Comparison of ENCODE assay signal across 22 mouse cellular contexts in genomic region chr7:3267888-3268287, GRCm38 (mm10). TPM values are rescaled to one million over a fixed set of nuclear protein-coding genes. Genes with fewer than 3 reads are reported as not detected.
DNase-seq lines count a peak whose midpoint lies in the region; ATAC-seq and TF ChIP-seq lines count a peak whose summit lies in the region.
"Had no signal": no experiment of that assay in that cellular context is flagged by ENCODE, and none has a peak within 500 bp of the region (broad histone marks: within the 10 kb centered on the region; RNA-seq: fewer than 3 reads in every experiment).

No protein-coding gene starts in this region.

- no peak for TF ChIP-seq POLR2A in CH12.LX (IDR thresholded peaks at IDR 0.05; ENCODE audit: low read depth, low read length)

- TF ChIP-seq EP300 in CH12.LX (IDR thresholded peaks at IDR 0.05; ENCODE audit: low read length) = no peak

- TF ChIP-seq CTCF in C2C12 (IDR thresholded peaks at IDR 0.05; ENCODE audit: control insufficient read depth, insufficient read depth, insufficient read length) (no peak), CH12.LX (conservative IDR thresholded peaks at IDR 0.05 in 1 of 2, IDR thresholded peaks at IDR 0.05 in 1 of 2; ENCODE audit: low read depth in 2 of 2, low read length in 2 of 2) (no peak)
- no peak for TF ChIP-seq CTCF in intestine, postnatal 0 days (IDR thresholded peaks at IDR 0.05; ENCODE audit: low read depth)

- TF ChIP-seq RAD21 in CH12.LX (IDR thresholded peaks at IDR 0.05; ENCODE audit: low read depth, low read length) = no peak

- H3K9me3 ChIP-seq in CH12.LX (replicated peaks; ENCODE audit: low read length) = no peaks in the 10 kb centered on the region
- H3K9me3 ChIP-seq in intestine, postnatal 0 days (ENCODE audit: control insufficient read depth) = no peaks in the 10 kb centered on the region
- H3K9me3 ChIP-seq: embryonic facial prominence, embryonic 13.5 days; forebrain, embryonic 12.5 days; heart, embryonic 12.5 days; hindbrain, embryonic 15.5 days had no signal

- H3K36me3 ChIP-seq in C2C12 (ENCODE audit: control insufficient read depth, insufficient read depth) (no peaks in the 10 kb centered on the region), CH12.LX (replicated peaks in 1 of 2; ENCODE audit: control insufficient read depth in 1 of 2, insufficient read depth in 1 of 2, low read length in 1 of 2) (no peaks in the 10 kb centered on the region)
- H3K36me3 ChIP-seq in intestine, postnatal 0 days (ENCODE audit: control insufficient read depth, insufficient read depth) = no peaks in the 10 kb centered on the region
- H3K36me3 ChIP-seq: embryonic facial prominence, embryonic 13.5 days; forebrain, embryonic 12.5 days; heart, embryonic 12.5 days; hindbrain, embryonic 15.5 days had no signal

- 33% methylated on average over 8 of the region's 8 CpGs for WGBS in intestine, postnatal 0 days

- H3K4me2 ChIP-seq in CH12.LX (ENCODE audit: insufficient read depth, low read depth, poor library complexity, severe bottlenecking) = no peak overlapping the region
- H3K4me2 ChIP-seq in intestine, postnatal 0 days (replicated peaks; ENCODE audit: low read depth) = no peak overlapping the region
- H3K4me2 ChIP-seq: embryonic facial prominence, embryonic 13.5 days; forebrain, embryonic 12.5 days; heart, embryonic 12.5 days; hindbrain, embryonic 15.5 days had no signal

- H3K27me3 ChIP-seq in C2C12 (ENCODE audit: control insufficient read depth, insufficient read depth, insufficient read length) (no peaks in the 10 kb centered on the region), CH12.LX (replicated peaks) (no peaks in the 10 kb centered on the region)
- H3K27me3 ChIP-seq in intestine, postnatal 0 days (replicated peaks; ENCODE audit: control insufficient read depth, insufficient read depth, low read length) = no peaks in the 10 kb centered on the region

- no peak for DNase-seq in CH12.LX (ENCODE audit: extremely low read depth)
- DNase-seq in ZHBTc4 (ENCODE audit: low read depth, low spot score) = peak; percentile 64
- no peak for DNase-seq in spleen, postnatal 10 days (ENCODE audit: low spot score in 2 of 2)
- no peak for DNase-seq in urinary bladder, postnatal 10 days (ENCODE audit: low spot score)
- no peak for DNase-seq in retina, embryonic 14.5 days (ENCODE audit: low spot score)
- DNase-seq: adrenal gland, postnatal 10 days; cerebellum, adult 11-12 months; cerebellum, adult 9-11 months; cerebellum, postnatal 36 days; gastrocnemius, postnatal 25 days; heart, postnatal 36 days had no signal

- H3K27ac ChIP-seq in CH12.LX (ENCODE audit: insufficient read depth, low read depth) = no peak overlapping the region
- H3K27ac ChIP-seq in intestine, postnatal 0 days (ENCODE audit: low read depth, low read length) = no peak overlapping the region
- H3K27ac ChIP-seq: embryonic facial prominence, embryonic 13.5 days; forebrain, embryonic 12.5 days; hindbrain, embryonic 15.5 days had no signal

- no peak overlapping the region for H3ac ChIP-seq in C2C12 (ENCODE audit: control insufficient read depth, insufficient read length, low read depth)

- H3K79me2 ChIP-seq in C2C12 (ENCODE audit: control insufficient read depth, insufficient read depth) (no peaks in the 10 kb centered on the region), CH12.LX (replicated peaks; ENCODE audit: control insufficient read depth, extremely low read depth, insufficient read depth, poor library complexity, severe bottlenecking) (no peaks in the 10 kb centered on the region)

- peak; percentile 78 for ATAC-seq in intestine, postnatal 0 days
- ATAC-seq: CD4-positive, CD25-positive, alpha-beta regulatory T cell, adult 4 months; forebrain, embryonic 16.5 days had no signal

- peaks cover 0 to 19% of the 10 kb centered on the region in 2 experiments; a peak in 2 of 4 replicates for H3K4me1 ChIP-seq in CH12.LX (ENCODE audit: control insufficient read depth in 1 of 2, insufficient read depth in 2 of 2)
- H3K4me1 ChIP-seq in intestine, postnatal 0 days (replicated peaks; ENCODE audit: control insufficient read depth, insufficient read depth, low read length) = no peaks in the 10 kb centered on the region
- H3K4me1 ChIP-seq: forebrain, embryonic 12.5 days; hindbrain, embryonic 15.5 days had no signal

- in situ Hi-C loops in CH12.LX (cut with MboI; ENCODE audit: low pct_ligation_motif_present, low pct_unique_long_range_greater_than_20kb, low sequenced_read_pairs) = no loop called here

- H3K9ac ChIP-seq in CH12.LX (ENCODE audit: insufficient read depth, low read depth) = no peak overlapping the region
- H3K9ac ChIP-seq in intestine, postnatal 0 days (ENCODE audit: low read depth, low read length) = no peak overlapping the region
- H3K9ac ChIP-seq: embryonic facial prominence, embryonic 13.5 days; forebrain, embryonic 12.5 days; heart, embryonic 12.5 days; hindbrain, embryonic 15.5 days had no signal

- no peaks in the 10 kb centered on the region for H3K79me3 ChIP-seq in C2C12 (ENCODE audit: low read depth)

- dilution Hi-C loops in CH12.LX (cut with MboI; ENCODE audit: extremely low pct_ligation_motif_present, extremely low pct_unique_long_range_greater_than_20kb, low sequenced_read_pairs) = no loop called here

- H3K4me3 ChIP-seq in C2C12 (ENCODE audit: insufficient read depth, poor library complexity, severe bottlenecking) = no peak overlapping the region
- H3K4me3 ChIP-seq in CH12.LX (replicated peaks in 1 of 3; ENCODE audit: low read depth in 2 of 3, low read length in 2 of 3, poor library complexity in 1 of 3) = no peak overlapping the region
- no peak overlapping the region for H3K4me3 ChIP-seq in intestine, postnatal 0 days (ENCODE audit: low read depth, low read length)
- H3K4me3 ChIP-seq: embryonic facial prominence, embryonic 13.5 days; forebrain, embryonic 12.5 days; heart, embryonic 12.5 days; hindbrain, embryonic 15.5 days had no signal

TF ChIP-seq in C2C12, 6 proteins besides CTCF, POLR2A, EP300 and RAD21:
- TF ChIP-seq FOSL1 (IDR thresholded peaks at IDR 0.05; ENCODE audit: insufficient read depth, low read length, poor library complexity, severe bottlenecking) (no peak), USF1 (IDR thresholded peaks at IDR 0.05; ENCODE audit: low read depth) (peak; percentile 72)

TF ChIP-seq in CH12.LX, 34 proteins besides CTCF, POLR2A, EP300 and RAD21:
- TF ChIP-seq BHLHE40 (IDR thresholded peaks at IDR 0.05; ENCODE audit: low read depth, low read length) (peak; percentile 57), MYC (IDR thresholded peaks at IDR 0.05; ENCODE audit: low read depth, low read length) (no peak)
TF ChIP-seq in CH12.LX: peak in this region for 1.

RNA-seq across cellular contexts. Expression of gene Nlrp12, which starts 18.3 kb away (rescaled TPM):
- polyA plus RNA-seq in C2C12 (2012; fragmentation: generic; extraction: Trizol) (0.01 TPM), CH12.LX (2012; ENCODE audit: insufficient read length, low read depth) (not detected in 2 replicates)
- total RNA-seq in CH12.LX (2012; rRNA removed) (not detected in 2 replicates), CH12.LX (2014; rRNA removed) (not detected in 2 replicates)
- polyA plus RNA-seq in intestine, postnatal 0 days (2015; fragmentation: Nextera tagmentation; extraction: Ambion mirVana) = not detected in 2 replicates
- total RNA-seq: gastrocnemius, postnatal 25 days; heart, postnatal 36 days had no signal
- polyA plus RNA-seq: brain, embryonic 14.5 days; CD4-positive, CD25-positive, alpha-beta regulatory T cell, adult 4 months; embryonic facial prominence, embryonic 13.5 days; forebrain, embryonic 12.5 days; forebrain, embryonic 16.5 days; heart, embryonic 12.5 days; heart, embryonic 16.5 days had no signal

RNA-seq across cellular contexts. Expression of gene Myadm, which starts 21.0 kb away (rescaled TPM):
- polyA plus RNA-seq in C2C12 (2012; fragmentation: generic; extraction: Trizol) (157 TPM), CH12.LX (2012; ENCODE audit: insufficient read length, low read depth) (18.0 and 22.6 TPM in 2 replicates)
- total RNA-seq in CH12.LX (2012; rRNA removed) (3.7 and 4.4 TPM in 2 replicates), CH12.LX (2014; rRNA removed) (3.4 and 4.6 TPM in 2 replicates)
- polyA plus RNA-seq in intestine, postnatal 0 days (2015; fragmentation: Nextera tagmentation; extraction: Ambion mirVana) = 71.3 and 75.3 TPM in 2 replicates

RNA-seq across cellular contexts. Expression of gene Prkcg, which starts 21.1 kb away (rescaled TPM):
- polyA plus RNA-seq in C2C12 (2012; fragmentation: generic; extraction: Trizol) = 0.40 TPM
- total RNA-seq in CH12.LX (2012; rRNA removed) = 0.17 and 0.25 TPM in 2 replicates
- 0.11 and 0.15 TPM in 2 replicates for total RNA-seq in CH12.LX (2014; rRNA removed)
- 2.2 and 3.0 TPM in 2 replicates for polyA plus RNA-seq in CH12.LX (2012; ENCODE audit: insufficient read length, low read depth)
- polyA plus RNA-seq in intestine, postnatal 0 days (2015; fragmentation: Nextera tagmentation; extraction: Ambion mirVana) = 0.10 and 0.57 TPM in 2 replicates
- total RNA-seq: granulocyte monocyte progenitor cell, adult 5-6 weeks had no signal
- polyA plus RNA-seq: CD4-positive, CD25-positive, alpha-beta regulatory T cell, adult 4 months had no signal
